Mouse (Mus musculus) kidney, embryonic 16.5 days (tissue): ENCODE measurements around the gene Gba. TPM values are rescaled to one million over a fixed set of nuclear protein-coding genes. Genes with fewer than 3 reads are reported as not detected.

Experiments used
- ATAC-seq: fragments of 200-750 bp; cut with Nextera tagmentation; 2 replicates; pipeline ENCODE4 v1.8.0; 2017; ENCODE audit warnings: moderate TSS enrichment; ENCODE audit not compliant: low FRiP score, low TSS enrichment
- H3K27ac ChIP-seq: fragments of 300-500 bp; sonication (generic); 2 replicates; pipeline ENCODE4 v1.5.1; 2014; ENCODE audit warnings: low read length
- H3K27me3 ChIP-seq: fragments of 300-500 bp; sonication (generic); 2 replicates; pipeline ENCODE4 v1.6.1; 2014; ENCODE audit warnings: low read length, control low read depth, mixed read lengths; ENCODE audit not compliant: insufficient read depth
- H3K36me3 ChIP-seq: fragments of 300-500 bp; sonication (generic); 2 replicates; pipeline ENCODE4 v1.6.1; 2014; ENCODE audit warnings: low read length, control low read depth, mixed read lengths; ENCODE audit not compliant: insufficient read depth
- H3K4me1 ChIP-seq: fragments of 300-500 bp; sonication (generic); 2 replicates; pipeline ENCODE4 v1.6.1; 2014; ENCODE audit warnings: low read length, control low read depth, mixed read lengths; ENCODE audit not compliant: insufficient read depth
- H3K4me2 ChIP-seq: fragments of 300-500 bp; sonication (generic); replicated peaks from 2 replicates; pipeline ENCODE4 v1.6.1; 2014; ENCODE audit warnings: low read depth, low read length
- H3K4me3 ChIP-seq: fragments of 300-500 bp; sonication (generic); 2 replicates; pipeline ENCODE4 v1.5.1; 2014; ENCODE audit warnings: mild to moderate bottlenecking, low read length
- H3K9ac ChIP-seq: fragments of 300-500 bp; sonication (generic); replicated peaks from 2 replicates; pipeline ENCODE4 v1.6.1; 2014; ENCODE audit warnings: low read length
- H3K9me3 ChIP-seq: fragments of 300-500 bp; sonication (generic); 2 replicates; pipeline ENCODE4 v1.6.1; 2016; ENCODE audit warnings: low read length, control low read depth
- WGBS: fragments of 180-500 bp; shearing (Covaris S2); extraction: QIAGEN DNeasy Blood & Tissue Kit; methylation state at CpG from one replicate; pipeline ENCODE4 v1.1.7; 2014; 5-methylcytosine and 5-hydroxymethylcytosine counted together
- polyA plus RNA-seq: library from polyadenylated mRNA; unstranded; fragments of >200 nt; fragmentation: Nextera tagmentation; extraction: Ambion mirVana; gene quantifications from 2 replicates; pipeline ENCODE4 v1.2.1, GENCODE M21; 2015

Gba gene
- polyA plus RNA-seq, 1 experiment from 2014 or later: 54.9 TPM

DNA sequence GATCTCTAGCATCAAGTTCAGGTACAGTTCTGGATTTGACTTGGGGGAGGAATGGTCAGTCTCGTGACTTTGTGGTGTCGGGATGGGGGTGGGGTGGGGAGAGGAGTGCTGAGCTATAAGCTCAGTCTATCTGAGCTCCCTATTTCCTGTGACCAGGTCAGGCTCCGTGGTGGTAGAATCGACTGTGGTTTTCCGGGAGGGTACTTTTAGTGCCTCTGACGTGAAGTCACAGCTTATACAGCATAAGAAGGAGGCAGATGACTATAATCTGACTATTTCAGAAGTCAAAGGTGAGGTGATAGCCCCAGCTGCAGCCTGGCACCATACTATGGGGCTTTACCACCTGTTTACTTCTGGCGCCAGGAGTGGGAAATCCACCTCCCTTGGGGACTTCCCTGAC lies 28.6 kb downstream of the Gba start:
- no peaks in the 10 kb centered on the region; the same call in 1 of the 2 replicates for H3K27me3 ChIP-seq
- H3K4me3 ChIP-seq: peak overlapping the region; percentile 4; the same call in 1 of the 2 replicates
- no peak overlapping the region for H3K27ac ChIP-seq
- ATAC-seq: no peak
- 56% methylated on average over 7 of the region's 7 CpGs for WGBS
- H3K4me2 ChIP-seq: peak overlapping the region; percentile 9; the same call in 1 of the 2 replicates
- no peak overlapping the region for H3K9ac ChIP-seq
- H3K4me1 ChIP-seq: peaks cover 46% of the 10 kb centered on the region
- H3K9me3 ChIP-seq: no peaks in the 10 kb centered on the region
- no peaks in the 10 kb centered on the region for H3K36me3 ChIP-seq

DNA sequence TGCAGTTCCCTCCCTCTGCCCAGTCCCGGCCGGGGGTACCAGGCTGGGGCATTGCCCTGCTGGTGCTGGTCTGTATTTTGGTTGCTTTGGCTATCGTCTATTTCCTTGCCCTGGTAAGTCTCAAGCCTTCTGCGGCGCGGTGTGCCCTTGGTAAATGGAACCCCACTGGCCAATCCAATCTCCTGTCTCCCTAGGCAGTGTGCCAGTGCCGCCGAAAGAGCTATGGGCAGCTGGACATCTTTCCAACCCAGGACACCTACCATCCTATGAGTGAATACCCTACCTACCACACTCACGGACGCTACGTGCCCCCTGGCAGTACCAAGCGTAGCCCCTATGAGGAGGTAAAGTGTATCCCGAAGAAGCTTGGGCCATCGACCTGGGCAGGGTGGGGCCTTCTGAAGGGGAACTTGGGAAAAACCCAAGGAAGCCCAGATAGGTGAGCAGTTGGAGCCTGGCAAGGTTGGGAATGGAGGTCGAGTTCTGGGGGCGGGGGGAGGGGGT lies 29.1 kb downstream of the Gba start:
- Histone ChIP-seq H3K36me3 (no peaks in the 10 kb centered on the region), H3K4me1 (peaks cover 41% of the 10 kb centered on the region), H3K27me3 (no peaks in the 10 kb centered on the region; the same call in 1 of the 2 replicates), H3K9ac (no peak overlapping the region), H3K4me2 (peak overlapping the region; percentile 27; the same call in 1 of the 2 replicates), H3K27ac (no peak overlapping the region; the same call in 1 of the 2 replicates), H3K9me3 (no peaks in the 10 kb centered on the region), H3K4me3 (peak overlapping the region; percentile 4; the same call in 1 of the 2 replicates)
- no peak for ATAC-seq
- 76% methylated on average over 16 of the region's 16 CpGs for WGBS

DNA sequence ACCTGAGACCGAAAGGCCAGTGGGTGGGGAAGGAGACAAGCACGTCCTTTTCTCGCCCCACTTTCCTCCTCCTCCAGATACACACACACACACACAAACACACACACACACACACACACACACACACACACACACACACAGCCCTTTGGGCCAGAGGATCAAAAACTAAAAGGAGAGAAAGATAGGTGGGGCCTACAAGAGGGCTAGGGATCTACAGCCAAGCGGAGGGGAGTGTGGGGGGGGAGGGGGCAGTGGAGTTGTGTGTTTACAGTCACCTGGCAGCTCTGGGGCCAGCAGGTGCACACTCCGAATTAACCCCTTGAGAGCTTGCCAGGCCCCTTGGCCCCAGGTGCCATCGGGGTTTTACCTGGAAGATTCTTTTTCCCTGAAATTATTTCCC lies 29.9 kb downstream of the Gba start:
- H3K27me3 ChIP-seq: no peaks in the 10 kb centered on the region; the same call in 1 of the 2 replicates
- ATAC-seq: no peak
- H3K4me3 ChIP-seq: no peak overlapping the region
- H3K36me3 ChIP-seq: 0 out of 2 replicates have a peak, but pooled peaks cover 3% of the 10 kb centered on the region
- H3K27ac ChIP-seq: peak overlapping the region; percentile 83
- H3K9me3 ChIP-seq: no peaks in the 10 kb centered on the region
- peaks cover 34% of the 10 kb centered on the region for H3K4me1 ChIP-seq
- H3K9ac ChIP-seq: 0 out of 2 replicates have a peak overlapping the region, but pooled peaks have one; percentile 31
- H3K4me2 ChIP-seq: no peak overlapping the region
- WGBS: 58% methylated on average over 6 of the region's 6 CpGs

DNA sequence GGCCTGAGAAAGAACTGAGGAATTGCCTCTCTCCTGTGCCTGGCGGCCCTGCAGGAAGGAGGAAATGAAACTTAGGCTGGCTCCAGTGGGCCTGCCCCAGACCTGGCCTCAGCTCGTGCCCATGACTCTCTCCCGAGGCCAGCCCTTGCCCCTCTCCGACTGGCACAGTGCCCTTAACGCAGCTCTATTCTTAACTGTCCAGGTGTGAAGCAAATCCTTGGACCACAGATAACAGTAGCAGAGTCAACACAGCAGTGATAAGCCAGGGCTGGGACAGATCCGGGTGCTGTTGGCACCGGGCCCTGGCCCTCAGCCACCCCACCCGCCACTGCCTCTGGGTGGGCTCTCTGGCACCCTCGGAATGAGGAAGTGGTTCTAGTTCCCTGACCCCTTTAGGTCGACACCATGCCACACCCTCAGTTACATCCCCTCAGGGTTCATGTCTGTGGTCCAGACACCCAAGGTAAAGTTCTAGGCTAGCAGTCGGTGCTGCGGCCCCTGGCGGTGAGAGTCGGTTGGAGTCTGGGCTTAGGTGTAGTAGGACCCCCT lies 30.9 kb downstream of the Gba start:
- Histone ChIP-seq H3K9ac (no peak overlapping the region), H3K36me3 (0 out of 2 replicates have a peak, but pooled peaks cover 3% of the 10 kb centered on the region), H3K4me2 (no peak overlapping the region), H3K9me3 (no peaks in the 10 kb centered on the region), H3K4me3 (no peak overlapping the region), H3K27ac (peak overlapping the region; percentile 83), H3K4me1 (peaks cover 36% of the 10 kb centered on the region), H3K27me3 (no peaks in the 10 kb centered on the region; the same call in 1 of the 2 replicates)
- peak; percentile 28 for ATAC-seq
- 67% methylated on average over 14 of the region's 14 CpGs for WGBS

DNA sequence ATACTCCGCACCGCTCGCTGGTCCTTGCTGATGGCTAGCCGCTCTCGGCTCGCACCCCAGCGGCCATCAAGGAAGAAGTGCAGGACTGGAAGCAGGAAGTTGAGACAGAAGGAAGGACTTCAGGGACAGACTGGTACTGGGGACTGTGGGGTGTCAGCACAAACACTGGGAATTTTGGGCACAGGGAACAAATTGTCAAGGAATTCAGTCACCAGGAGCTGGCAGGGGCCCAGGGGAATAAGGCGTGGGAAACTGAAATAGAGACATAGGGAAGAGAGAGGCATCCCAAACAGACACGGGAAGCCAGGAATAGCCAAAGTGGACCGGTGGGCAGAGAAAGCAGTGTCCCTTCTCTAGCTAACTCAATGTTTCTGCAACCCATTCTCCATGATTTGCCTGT lies 33.8 kb downstream of the Gba start:
- Histone ChIP-seq H3K27ac (no peak overlapping the region), H3K27me3 (no peaks in the 10 kb centered on the region), H3K9me3 (no peaks in the 10 kb centered on the region), H3K4me3 (no peak overlapping the region), H3K9ac (no peak overlapping the region), H3K36me3 (0 out of 2 replicates have a peak, but pooled peaks cover 3% of the 10 kb centered on the region), H3K4me1 (peaks cover 22% of the 10 kb centered on the region), H3K4me2 (no peak overlapping the region)
- no peak for ATAC-seq
- 80% methylated on average over 10 of the region's 10 CpGs for WGBS

DNA sequence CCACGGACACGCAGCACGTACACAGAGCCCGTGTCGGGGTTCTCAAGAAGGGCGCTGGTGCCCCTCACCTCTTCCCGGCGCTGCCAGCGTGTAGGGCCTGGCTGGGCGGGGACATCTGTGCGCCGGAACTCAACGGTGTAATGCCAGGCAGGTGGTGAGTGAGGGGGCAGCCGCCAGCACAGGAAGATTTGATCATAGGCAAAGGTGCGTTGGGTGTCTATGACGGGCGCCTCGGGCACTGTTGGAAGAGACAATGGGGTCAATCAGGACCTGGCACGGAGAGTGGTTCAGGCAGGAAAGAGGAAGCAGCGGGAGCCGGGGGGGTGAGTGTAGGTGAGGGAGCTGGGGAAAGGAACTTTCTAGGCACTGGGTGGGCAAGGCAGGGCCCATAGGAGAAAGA lies 35.0 kb downstream of the Gba start:
- H3K9ac ChIP-seq: no peak overlapping the region
- no peaks in the 10 kb centered on the region for H3K9me3 ChIP-seq
- no peak overlapping the region for H3K27ac ChIP-seq
- 93% methylated on average over 21 of the region's 21 CpGs for WGBS
- no peak overlapping the region for H3K4me3 ChIP-seq
- peaks cover 19% of the 10 kb centered on the region for H3K4me1 ChIP-seq
- no peak for ATAC-seq
- H3K27me3 ChIP-seq: no peaks in the 10 kb centered on the region
- H3K36me3 ChIP-seq: 0 out of 2 replicates have a peak, but pooled peaks cover 3% of the 10 kb centered on the region
- no peak overlapping the region for H3K4me2 ChIP-seq

DNA sequence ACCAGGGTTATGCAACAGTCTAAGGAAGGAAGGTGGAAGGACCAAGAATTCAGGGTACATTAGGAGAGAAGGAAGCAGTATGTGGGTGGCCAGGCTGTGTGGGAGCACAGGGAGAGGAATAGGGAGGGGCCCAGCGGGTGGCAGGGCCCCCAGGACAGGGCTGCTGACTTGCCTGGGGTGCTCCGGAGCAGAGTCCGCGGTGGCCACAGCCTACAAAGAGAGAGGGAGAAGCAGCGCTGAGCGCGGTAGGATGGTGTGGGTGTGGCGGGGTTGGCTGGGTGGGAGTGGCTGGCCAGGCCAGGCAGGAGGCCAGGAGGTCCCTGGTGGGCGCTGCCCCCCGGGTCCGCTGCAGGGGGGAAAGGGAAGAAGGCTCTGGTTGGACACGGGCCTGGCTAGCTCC lies 35.8 kb downstream of the Gba start:
- Histone ChIP-seq H3K4me1 (peaks cover 20% of the 10 kb centered on the region), H3K4me3 (no peak overlapping the region), H3K36me3 (0 out of 2 replicates have a peak, but pooled peaks cover 3% of the 10 kb centered on the region), H3K9me3 (no peaks in the 10 kb centered on the region), H3K27me3 (no peaks in the 10 kb centered on the region), H3K27ac (no peak overlapping the region), H3K9ac (no peak overlapping the region), H3K4me2 (no peak overlapping the region)
- ATAC-seq: 0 out of 2 replicates have a peak, but pooled peaks have one; percentile 16
- 54% methylated on average over 11 of the region's 12 CpGs for WGBS

DNA sequence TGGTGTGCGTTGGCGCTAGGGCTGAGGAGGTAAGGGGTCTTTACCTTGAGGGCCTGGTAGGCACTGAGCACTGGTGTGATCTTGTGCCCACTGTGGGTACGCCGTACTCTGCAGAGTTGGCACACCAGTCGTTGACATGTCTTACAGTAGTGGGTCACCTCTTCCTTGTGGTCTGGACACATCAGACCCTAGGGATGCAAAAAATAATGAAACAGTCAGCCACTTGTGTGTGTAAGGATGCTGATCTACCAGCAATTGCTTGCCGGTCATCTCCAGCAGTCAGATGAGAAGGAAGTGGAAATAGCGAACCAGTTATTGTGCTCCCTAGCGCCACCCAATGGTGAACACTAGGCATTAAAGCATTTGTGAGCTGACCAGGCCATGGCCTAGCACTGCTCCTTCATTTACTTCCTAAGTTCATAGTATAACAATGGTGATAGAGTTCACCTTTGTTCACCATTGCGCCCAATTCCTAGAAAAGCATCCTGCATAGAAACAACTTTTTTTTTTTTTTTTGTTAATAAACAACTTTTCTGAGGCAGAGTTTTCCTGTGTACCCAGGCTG lies 39.7 kb downstream of the Gba start:
- no peaks in the 10 kb centered on the region for H3K9me3 ChIP-seq
- no peak overlapping the region for H3K27ac ChIP-seq
- no peak for ATAC-seq
- no peak overlapping the region for H3K4me2 ChIP-seq
- no peak overlapping the region for H3K9ac ChIP-seq
- no peak overlapping the region for H3K4me3 ChIP-seq
- 72% methylated on average over 9 of the region's 9 CpGs for WGBS
- H3K4me1 ChIP-seq: peaks cover 48% of the 10 kb centered on the region
- H3K27me3 ChIP-seq: peaks cover 7% of the 10 kb centered on the region; the same call in 1 of the 2 replicates
- H3K36me3 ChIP-seq: 0 out of 2 replicates have a peak, but pooled peaks cover 3% of the 10 kb centered on the region

DNA sequence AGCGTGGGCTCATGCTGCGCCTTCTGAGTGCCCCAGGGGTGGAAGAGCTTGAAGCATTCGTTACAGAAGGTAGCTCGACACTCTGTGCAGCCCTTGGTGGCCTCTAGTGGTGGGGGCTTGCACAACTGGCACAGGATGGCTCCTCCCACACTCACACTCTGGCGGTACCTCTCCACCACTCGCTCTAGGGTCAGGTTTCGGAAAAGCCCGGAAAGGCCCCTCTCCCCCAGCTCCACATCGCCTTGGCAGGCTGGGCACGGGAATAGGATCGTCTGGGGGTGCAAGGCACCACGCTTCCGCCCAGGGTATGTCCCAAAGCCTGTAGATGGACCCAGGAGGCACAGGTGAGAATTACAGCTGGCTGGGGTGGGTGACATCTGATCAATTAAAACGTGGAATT lies 40.9 kb downstream of the Gba start:
- Histone ChIP-seq H3K4me2 (peak overlapping the region; percentile 92), H3K9ac (0 out of 2 replicates have a peak overlapping the region, but pooled peaks have one; percentile 26), H3K4me1 (peaks cover 43% of the 10 kb centered on the region), H3K27me3 (peaks cover 7% of the 10 kb centered on the region; the same call in 1 of the 2 replicates), H3K4me3 (peak overlapping the region; percentile 89), H3K9me3 (no peaks in the 10 kb centered on the region), H3K27ac (peak overlapping the region; percentile 43; the same call in 1 of the 2 replicates), H3K36me3 (0 out of 2 replicates have a peak, but pooled peaks cover 2% of the 10 kb centered on the region)
- ATAC-seq: peak; percentile 59
- WGBS: 12% methylated on average over 14 of the region's 14 CpGs
